Mouse (Mus musculus) cerebellum, postnatal 10 days (tissue): ENCODE measurements around the gene Parp16.
"Not testable (repeated sequence)": the region's sequence is repeated elsewhere in the genome, so short reads cannot be mapped to it uniquely, and the experiment has no call there.

ENCODE experiments used
- DNase-seq, 2 experiments: peaks; one replicate each; pipeline ENCODE4 v3.0.0; 2021; ENCODE audit warnings: mixed read lengths in 2 of 2

The Parp16 gene

DNA sequence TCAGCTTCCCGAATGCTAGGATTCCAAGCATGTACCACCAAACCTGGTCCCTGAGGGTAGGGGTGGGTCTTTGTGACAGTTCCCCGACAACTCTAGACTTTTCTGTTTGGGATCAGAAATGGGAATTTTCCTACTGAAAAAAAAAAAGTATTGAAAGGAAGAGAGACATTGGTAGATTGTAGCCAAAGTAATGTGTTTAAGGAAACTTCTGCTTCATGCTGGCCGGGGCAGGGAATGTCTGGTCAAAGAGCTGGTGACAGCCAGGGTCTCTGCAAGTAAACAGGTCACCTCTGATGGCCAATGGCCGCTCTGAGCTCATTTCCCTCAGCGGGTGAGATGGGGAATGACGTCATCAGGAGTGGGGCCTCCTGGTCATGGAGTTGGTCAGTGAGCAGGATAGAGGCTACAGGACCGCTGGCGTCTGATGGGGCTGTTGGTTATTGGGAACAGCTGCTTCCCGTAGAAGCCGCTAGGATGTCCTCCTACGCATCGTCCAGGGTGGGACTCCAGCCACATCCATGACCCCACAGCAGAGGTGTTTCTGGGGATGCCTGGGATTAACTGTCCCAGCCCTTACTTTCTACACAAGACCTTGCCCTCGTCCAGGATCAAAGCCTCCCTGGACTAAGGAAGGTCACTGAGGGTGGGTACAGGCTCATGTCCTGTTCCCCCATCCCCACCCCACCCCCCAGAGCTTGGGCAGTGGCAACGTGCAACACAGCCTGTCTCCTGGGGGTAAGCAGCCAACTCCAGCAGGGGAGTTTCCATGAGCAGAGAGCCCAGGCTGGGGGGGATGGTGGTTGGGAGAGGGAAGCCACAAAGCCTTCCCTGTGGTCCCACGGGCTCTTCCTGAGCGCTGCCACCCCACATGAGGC lies 52.6 kb downstream of the Parp16 start:
- no peak for DNase-seq

DNA sequence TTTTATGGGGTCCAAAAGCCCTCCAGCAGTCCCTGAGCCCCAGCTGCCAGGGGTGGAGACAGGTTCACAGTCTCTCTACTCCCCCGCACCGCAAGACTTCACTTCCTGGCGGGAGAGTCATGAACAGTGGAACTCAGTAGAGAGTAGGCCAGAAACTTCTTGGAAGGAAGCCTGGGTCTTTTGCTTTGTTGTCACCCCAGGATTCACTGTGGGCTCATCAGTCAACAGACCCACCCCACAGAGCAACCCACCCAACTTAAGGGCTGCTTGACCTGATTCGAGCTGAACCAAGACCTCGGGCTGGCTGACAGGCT lies 53.2 kb downstream of the Parp16 start:
- no peak for DNase-seq

DNA sequence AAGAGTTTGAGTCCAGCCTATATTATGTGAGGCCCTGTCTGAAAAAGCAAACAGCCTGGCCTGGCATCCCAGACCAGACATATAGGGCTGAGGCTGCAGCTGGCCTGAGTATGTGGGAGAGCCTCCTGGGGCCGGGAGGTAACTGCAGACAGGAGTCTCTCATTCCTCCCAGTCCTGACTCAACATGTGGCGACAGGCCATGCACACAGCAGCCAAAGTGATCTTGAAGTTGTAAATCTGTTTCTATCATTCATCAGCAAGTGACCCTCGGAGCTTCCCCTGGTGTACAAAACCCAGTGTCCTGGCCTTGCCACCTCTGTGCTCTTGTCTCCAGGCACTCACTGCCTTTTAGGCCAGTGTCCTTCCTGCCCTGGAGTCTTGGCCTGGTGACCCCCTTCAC lies 56.9 kb downstream of the Parp16 start:
- no peak for DNase-seq

DNA sequence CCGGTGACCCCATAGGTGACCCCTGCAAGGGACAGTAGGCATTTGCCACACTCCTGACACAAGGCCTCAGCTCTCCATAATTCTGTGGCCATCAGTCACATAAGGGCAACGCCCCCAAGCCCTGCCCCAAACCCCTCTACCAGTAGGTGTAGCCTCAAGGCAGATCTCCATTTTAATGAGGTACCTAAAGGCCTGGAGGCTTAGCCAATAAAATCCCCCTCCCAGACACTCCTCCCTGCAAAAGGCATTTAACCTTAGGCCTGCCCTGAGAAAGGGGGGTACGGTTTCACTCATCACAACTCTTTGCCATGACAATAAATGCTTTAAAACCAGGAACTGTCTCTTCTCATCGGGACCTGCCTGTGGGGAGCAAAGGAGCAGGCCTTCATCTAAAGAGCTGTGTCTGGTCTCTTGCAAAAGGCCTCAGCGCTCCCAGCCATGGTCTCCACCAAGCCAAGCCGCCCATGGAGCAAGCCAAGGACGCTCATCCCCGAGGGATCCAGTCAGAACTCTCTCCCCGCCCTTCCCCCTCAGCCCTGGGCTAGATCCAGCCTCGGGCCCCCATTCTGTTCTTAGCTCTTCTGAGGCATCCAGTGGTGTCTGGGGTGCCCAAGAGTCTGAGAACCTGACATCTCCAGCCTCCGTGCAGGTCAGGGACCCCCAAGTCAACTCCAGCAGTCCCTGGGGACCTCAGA lies 60.9 kb downstream of the Parp16 start:
- DNase-seq, result no peak

DNA sequence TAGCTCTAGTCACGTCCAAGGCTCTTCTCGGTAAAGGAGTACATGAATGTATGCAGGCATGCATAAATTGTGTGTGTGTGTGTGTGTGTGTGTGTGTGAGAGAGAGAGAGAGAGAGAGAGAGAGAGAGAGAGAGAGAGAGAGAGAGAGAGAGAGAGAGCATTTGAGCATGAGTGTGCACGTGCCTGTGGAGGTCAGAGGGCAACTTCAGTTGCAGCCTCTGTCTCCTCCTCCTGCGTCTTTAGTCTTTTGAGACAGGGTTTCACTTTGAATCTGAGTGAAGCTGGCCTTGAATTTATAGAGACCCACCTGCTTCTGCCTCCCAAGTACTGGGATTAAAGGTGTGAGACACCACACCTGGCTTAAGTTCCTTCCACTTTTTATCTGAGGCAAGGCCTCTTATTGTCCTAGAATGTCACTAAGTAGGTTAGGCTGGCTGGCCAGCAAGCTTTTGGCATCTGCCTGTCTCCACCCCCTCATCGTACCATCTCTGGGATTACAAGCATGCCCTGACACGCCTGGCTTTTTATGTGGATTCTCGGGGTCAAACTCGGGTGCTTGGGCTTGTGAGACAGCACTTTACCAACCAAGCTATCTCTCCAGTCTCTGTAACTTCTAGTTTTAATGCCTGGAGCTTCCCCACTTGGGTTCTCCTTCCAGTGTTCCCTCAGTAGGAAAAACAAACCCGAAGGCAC lies 62.2 kb downstream of the Parp16 start:
- DNase-seq, result no peak

DNA sequence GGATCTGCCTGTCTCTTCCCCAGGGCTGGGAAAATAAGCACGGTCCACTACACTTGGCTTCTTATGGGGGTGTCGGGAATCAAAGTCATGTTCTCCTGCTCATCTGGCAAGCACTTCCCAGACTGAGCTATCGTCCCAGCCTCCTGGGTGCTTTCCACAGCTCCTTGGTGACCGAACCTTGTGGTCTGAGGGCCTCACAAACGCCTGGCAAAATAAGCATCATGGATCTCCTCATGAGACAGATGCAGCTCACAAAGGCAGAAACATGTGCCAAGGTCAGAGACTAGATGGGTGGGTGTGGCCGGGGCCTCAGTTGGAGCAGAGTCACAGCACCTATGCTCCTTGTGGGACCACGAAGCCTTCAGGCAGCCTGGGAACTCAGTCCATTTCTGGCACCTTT lies 64.2 kb downstream of the Parp16 start:
- peak; percentile 37 to 48 for DNase-seq

DNA sequence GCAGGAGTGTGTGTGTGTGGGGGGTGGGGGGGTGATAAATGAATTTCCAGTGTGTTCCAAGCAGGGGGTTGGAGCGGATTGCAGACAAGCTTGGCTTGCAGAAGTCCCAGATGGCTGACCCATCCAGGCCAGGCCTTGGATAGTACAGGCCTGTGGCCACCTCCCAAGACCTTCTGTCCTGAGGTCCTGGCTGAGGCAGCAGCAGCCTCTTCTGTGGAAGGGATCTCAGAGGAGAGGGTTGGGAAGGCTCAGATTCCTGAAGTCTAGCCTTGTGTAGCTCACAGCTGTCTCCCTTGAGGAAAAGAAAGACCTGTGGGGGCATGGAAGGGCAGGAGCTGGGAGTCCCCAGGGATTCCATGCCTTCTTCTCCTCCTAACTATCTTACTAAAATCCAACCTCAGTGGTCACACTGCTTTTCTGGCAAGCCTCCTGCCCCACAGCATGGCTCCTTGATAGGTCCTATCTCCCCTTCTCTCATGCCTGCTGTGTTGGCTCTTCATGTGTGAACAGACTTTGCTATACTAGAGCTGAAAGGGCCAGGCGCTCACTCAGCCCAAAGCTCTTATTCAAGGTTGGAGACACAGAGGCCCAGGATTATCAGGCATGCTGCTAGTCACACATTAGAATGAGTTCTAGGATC lies 66.6 kb downstream of the Parp16 start:
- peak; percentile 63 to 70 for DNase-seq

DNA sequence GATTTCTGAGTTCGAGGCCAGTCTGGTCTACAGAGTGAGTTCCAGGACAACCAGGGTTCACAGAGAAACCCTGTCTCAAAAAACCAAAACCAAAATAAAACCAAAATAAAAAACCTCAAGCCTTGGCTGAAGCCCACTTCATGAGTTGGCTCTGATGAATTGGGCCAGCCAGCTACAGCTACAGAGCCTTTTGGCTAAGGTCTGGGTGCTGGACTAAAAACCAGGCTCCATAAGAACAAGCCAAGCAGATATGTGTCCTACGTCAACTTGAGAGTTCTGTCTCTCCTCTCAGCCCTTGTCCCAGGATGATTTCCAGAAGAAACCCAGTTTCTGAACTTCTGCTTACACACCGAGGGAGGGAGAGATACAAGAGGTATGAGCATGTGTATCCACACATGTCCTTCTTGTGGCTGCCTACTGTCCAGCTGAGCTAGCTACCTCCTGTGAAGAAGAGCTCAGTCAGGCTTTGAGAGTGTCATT lies 67.5 kb downstream of the Parp16 start:
- DNase-seq, result no peak

DNA sequence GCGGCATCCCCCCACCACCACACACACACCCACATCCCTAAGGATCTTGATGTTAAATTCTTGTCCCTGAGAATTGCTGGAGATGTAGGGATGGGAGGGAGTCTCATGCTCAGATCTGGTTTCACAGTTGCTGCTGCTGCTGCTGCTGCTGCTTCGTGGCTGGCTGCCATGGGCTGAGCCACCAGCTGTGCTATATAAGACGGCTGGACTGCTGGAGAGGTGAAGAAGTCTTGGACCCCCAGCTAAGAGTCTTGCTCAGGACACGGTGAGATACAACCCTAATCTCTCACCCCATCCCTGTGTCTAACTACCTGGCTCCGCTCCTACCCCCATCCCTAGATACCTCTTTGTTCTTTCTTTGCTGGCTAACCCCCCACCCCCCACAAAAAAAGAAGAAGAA lies 69.8 kb downstream of the Parp16 start, which contains the start of gene Cilp:
Gene Cilp (plus strand): TSS at position 222 of the 400 bp plus-strand sequence.
- DNase-seq, result no peak

DNA sequence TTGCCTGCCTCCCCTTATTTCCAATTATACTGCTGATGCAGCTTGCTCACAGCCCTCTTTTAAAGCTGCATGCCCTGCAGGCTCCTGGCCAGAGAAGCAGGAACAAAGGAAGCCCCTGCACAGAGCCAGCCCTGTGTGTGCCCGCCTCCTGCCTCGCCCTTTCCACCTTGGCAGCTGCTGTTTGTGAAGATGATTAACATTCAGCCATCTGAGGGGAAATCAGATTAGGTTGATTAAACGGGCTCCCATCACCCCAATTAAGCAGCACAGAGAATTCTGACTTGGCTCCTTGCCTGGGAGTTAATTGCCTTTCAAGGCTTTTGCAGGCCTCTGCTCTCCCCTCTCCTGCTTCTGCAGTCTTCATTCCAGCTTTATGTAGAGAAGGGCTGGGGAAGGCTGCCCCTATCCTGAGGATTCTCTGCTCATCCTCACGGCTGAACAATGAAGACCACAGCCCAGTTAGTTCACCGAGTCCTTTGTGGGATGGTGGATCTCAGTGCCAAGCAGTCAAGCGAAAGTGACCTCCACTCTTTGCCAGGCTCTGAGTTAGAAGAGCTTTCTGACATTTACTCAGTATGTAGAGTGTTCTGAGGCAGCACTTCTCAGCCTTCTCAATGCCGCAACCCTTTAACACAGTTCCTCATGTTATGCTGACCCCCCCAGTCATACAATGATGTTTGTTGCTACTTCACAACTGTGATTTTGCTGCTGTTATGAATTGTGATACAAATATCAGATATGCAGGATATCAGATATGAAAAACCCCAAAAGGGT lies 72.8 kb downstream of the Parp16 start:
- peak; percentile 87 to 89 for DNase-seq

DNA sequence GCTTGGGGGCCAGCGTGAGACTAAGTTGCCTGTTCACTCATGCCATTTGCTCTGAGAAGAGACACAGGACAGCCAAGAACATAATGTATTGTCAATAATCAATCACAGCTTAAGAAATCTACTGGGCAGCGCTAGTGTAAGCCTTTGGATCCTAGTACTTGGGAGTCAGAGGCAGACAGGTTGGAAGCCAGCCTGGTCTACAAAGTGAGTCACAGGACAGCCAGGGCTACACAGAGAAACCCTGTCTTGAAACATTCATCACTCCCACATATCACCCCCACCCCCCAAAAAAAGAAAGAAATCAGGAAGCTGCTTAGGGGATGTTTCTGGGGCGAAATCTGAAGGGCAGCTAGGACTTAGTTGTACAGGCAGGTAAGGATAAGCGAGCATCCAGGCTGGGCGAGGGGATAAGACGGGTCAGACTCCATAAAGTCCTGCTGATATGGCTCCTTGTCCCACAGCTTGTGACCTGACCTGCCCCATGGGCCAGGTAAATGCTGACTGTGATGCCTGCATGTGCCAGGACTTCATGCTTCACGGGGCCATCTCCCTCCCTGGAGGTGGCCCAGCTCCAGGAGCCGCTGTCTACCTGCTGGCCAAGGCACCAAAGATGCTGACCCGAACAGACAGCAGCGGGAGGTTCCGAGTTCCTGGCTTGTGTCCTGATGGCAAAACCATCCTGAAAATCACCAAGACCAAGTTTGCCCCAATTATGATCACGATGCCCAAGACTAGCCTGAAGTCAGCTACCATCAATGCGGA lies 78.1 kb downstream of the Parp16 start:
- no peak for DNase-seq

DNA sequence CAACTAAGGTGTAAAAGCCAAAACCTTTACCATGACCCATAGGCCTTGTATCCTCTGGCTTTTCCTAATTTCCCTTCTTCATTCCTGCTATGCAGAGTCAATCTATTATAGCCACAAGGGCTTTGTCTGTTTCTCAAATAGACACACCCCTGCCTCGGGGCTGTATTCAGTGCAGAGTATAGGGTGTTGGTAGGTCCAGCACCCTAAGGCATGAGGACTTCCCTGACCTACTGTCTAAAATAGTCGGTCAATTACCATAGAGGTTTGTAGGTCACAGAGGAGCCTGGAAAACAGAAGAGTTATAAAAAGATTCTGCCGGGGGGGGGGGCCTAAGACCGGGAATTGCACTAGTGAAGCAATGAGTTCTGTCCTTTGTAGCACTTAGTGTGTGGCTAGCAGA lies 78.7 kb downstream of the Parp16 start:
- DNase-seq, result no peak

DNA sequence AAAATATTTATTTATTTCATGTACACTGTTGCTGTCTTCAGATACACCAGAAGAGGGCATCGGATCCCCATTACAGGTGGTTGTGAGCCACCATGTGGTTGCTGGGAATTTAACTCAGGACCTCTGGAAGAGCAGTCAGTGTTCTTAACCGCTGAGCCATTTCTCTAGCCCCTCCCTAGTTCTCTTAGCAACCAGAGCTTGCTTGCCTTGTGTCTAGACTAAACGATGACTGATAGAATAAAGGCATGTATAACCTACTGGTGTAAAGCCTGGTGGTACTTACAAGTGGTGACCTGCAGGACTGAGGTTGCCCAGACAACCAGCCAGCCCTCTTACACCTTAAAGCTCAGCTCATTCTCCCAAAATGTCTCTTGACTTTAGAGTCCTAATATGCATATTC lies 79.7 kb downstream of the Parp16 start:
- not testable (repeated sequence) for DNase-seq

DNA sequence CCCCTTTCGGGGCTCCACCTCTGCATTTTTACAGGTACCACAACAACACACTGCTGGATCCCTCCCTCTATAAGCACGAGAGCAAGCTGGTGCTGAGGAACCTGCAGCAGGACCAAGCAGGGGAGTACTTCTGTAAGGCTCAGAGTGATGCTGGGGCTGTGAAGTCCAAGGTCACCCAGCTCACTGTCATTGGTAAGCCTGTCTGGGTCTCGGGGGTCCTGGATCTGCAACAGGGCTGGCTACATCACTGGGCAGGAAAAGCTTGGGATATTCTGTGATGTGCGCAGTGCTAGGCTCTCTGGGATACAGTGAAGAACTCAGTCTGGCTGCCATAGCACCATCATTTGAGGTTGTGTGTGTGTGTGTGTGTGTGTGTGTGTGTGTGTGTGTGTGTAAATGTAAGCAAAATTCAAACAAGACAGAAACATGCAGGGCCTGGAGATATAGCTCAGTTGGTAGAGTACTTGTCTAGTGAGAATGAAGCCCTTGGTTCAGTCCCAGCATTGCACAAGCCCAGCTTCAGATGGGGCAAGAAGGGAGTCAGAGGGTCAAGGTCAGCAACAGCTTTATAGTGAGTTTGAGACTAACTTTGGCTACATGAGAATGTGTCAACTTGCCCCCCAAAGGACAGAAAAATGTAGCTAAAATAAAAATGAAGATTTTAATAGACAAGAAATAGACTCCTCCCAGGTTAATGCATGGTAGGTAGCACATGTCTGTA lies 80.8 kb downstream of the Parp16 start:
- no peak for DNase-seq

DNA sequence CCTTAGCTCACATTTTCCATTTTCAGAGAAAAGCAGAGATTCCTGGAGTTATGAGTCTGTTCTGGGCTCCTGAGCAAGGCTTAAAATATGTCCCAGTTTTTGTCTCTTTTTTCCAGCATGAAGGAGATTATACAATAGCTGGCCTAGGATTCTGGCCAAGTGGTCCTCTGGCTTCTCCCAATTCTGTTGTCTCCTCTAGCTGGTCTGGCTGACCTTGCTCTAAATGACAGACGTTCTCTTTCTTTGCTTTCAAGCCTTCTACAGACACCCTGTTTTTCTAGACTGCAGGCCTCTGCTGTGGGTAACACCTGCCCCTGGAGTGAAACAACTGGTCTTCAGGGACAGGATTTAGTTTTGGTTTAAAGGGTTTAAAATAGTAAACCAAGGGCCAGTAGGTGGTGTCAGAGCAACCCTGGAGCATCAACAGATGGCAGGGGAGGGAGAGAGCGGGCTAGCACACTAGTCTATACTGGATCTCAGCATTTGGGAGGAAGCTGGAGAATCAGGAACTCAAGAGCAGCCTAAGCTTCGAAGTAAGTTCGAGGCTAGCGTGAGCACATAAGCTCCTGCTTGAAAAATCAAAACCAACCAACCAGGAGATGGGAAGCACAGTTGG lies 86.5 kb downstream of the Parp16 start:
- peak; percentile 39 to 51 for DNase-seq

DNA sequence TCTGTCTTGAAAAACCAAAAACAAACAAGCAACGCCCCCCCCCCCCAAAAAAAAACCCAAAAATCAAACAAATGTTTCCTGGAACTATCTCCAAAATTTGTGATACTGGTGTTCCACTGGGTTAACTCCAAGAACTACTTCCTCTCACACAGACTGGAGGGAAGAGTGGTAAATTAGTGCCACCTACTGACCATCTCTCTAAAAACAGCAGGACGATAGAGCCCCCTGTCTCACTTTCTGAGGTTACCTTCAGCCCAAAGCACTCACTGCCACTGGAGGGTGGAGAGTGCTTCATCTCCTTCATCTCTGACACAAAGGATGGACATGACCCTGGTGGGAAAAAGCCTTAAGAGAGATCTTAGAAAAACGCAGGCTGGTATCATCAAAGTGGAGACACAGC lies 88.1 kb downstream of the Parp16 start:
- peak; percentile 69 to 80 for DNase-seq

DNA sequence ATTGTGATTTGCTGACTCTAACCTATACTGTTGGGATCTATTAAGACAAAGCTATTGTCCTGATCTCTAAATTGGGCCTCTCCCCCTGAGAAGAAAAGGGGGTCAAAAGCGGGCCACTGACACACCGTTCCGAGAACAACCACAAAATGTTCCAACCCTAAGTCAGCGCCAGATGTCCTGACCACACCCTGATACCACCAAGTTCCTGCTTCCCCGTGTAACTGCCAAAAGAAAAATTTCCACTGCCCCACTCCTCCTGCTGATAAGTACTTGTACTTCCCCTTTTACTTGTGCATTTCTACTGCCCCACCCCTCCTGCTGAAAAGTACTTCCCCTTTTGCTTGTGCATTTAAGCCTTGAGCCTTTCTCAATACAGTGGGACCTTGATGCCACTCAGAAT lies 93.1 kb downstream of the Parp16 start:
- DNase-seq, result not testable (repeated sequence)
